Mouse (Mus musculus): ENCODE results near the gene Rab42. TPM values are rescaled to one million over a fixed set of nuclear protein-coding genes. Genes with fewer than 3 reads are reported as not detected.
"Not testable (repeated sequence)": the region's sequence is repeated elsewhere in the genome, so short reads cannot be mapped to it uniquely, and the experiment has no call there.

The Rab42 gene
- polyA plus RNA-seq, 1 experiment from 2014 or later, result 3.9 TPM

- ATAC-seq, result peak; percentile 40; the same call in 1 of the 2 replicates
These were observed 6.8 kb upstream of the Rab42 start for GRCm38 (mm10) chr4:132309849-132310472.

GRCm38 (mm10) chr4:132309140-132309848 lies 6.1 kb upstream of the Rab42 start:
- Histone ChIP-seq H3K27me3 (replicated peaks) (no peaks in the 10 kb centered on the region), H3K9me3 (no peaks in the 10 kb centered on the region), H3K4me2 (replicated peaks) (peak overlapping the region; percentile 79), H3K36me3 (peaks cover 21% of the 10 kb centered on the region), H3K27ac (peak overlapping the region; percentile 88), H3K4me1 (replicated peaks) (peaks cover 7% of the 10 kb centered on the region; the same call in 1 of the 2 replicates), H3K4me3 (replicated peaks) (peak overlapping the region; percentile 73), H3K9ac (peak overlapping the region; percentile 82)
- no peak for ATAC-seq
- under 1% methylated on average over 15 of the region's 15 CpGs for WGBS

More at GRCm38 (mm10) chr4:132309849-132310472, 6.8 kb upstream of the Rab42 start:
- H3K4me1 ChIP-seq (replicated peaks), result peaks cover 7% of the 10 kb centered on the region; the same call in 1 of the 2 replicates
- peak overlapping the region; percentile 82 for H3K9ac ChIP-seq
- peaks cover 22% of the 10 kb centered on the region for H3K36me3 ChIP-seq
- peak overlapping the region; percentile 79 for H3K4me2 ChIP-seq (replicated peaks)
- H3K9me3 ChIP-seq, result no peaks in the 10 kb centered on the region
- 29% methylated on average over 10 of the region's 10 CpGs for WGBS
- H3K27me3 ChIP-seq (replicated peaks), result no peaks in the 10 kb centered on the region
- peak overlapping the region; percentile 88 for H3K27ac ChIP-seq
- peak overlapping the region; percentile 73 for H3K4me3 ChIP-seq (replicated peaks)

GRCm38 (mm10) chr4:132308437-132309139 lies 5.4 kb upstream of the Rab42 start:
- H3K4me3 ChIP-seq (replicated peaks), result peak overlapping the region; percentile 73
- H3K9ac ChIP-seq, result peak overlapping the region; percentile 82
- no peaks in the 10 kb centered on the region for H3K9me3 ChIP-seq
- no peaks in the 10 kb centered on the region for H3K27me3 ChIP-seq (replicated peaks)
- peaks cover 7% of the 10 kb centered on the region; the same call in 1 of the 2 replicates for H3K4me1 ChIP-seq (replicated peaks)
- H3K27ac ChIP-seq, result peak overlapping the region; percentile 88
- under 1% methylated on average over 41 of the region's 41 CpGs for WGBS
- peak; percentile 89 for ATAC-seq
- peaks cover 14% of the 10 kb centered on the region for H3K36me3 ChIP-seq
- peak overlapping the region; percentile 79 for H3K4me2 ChIP-seq (replicated peaks)

GRCm38 (mm10) chr4:132306004-132306403 lies 2.8 kb upstream of the Rab42 start:
- no peak overlapping the region for H3K4me3 ChIP-seq (replicated peaks)
- peaks cover 13% of the 10 kb centered on the region; the same call in 1 of the 2 replicates for H3K4me1 ChIP-seq (replicated peaks)
- H3K27me3 ChIP-seq (replicated peaks), result no peaks in the 10 kb centered on the region
- ATAC-seq, result no peak
- H3K9me3 ChIP-seq, result no peaks in the 10 kb centered on the region
- no peak overlapping the region for H3K27ac ChIP-seq
- 0 out of 2 replicates have a peak, but pooled peaks cover 7% of the 10 kb centered on the region for H3K36me3 ChIP-seq
- WGBS, result 72% methylated on average over 6 of the region's 6 CpGs
- no peak overlapping the region for H3K9ac ChIP-seq
- H3K4me2 ChIP-seq (replicated peaks), result no peak overlapping the region

GRCm38 (mm10) chr4:132305276-132305675 lies 2.1 kb upstream of the Rab42 start:
- 0 out of 2 replicates have a peak, but pooled peaks cover 3% of the 10 kb centered on the region for H3K36me3 ChIP-seq
- peaks cover 13% of the 10 kb centered on the region; the same call in 1 of the 2 replicates for H3K4me1 ChIP-seq (replicated peaks)
- no peak overlapping the region for H3K4me2 ChIP-seq (replicated peaks)
- H3K4me3 ChIP-seq (replicated peaks), result no peak overlapping the region
- H3K9ac ChIP-seq, result no peak overlapping the region
- ATAC-seq, result no peak
- no peaks in the 10 kb centered on the region for H3K27me3 ChIP-seq (replicated peaks)
- WGBS, result 76% methylated on average over 8 of the region's 8 CpGs
- H3K27ac ChIP-seq, result no peak overlapping the region
- H3K9me3 ChIP-seq, result no peaks in the 10 kb centered on the region

- WGBS, result 40% methylated on average over 6 of the region's 6 CpGs
- H3K27me3 ChIP-seq (replicated peaks); H3K9me3 ChIP-seq; H3K36me3 ChIP-seq; H3K27ac ChIP-seq; ATAC-seq; H3K4me1 ChIP-seq (replicated peaks): not testable (repeated sequence)
- H3K9ac ChIP-seq, result peak overlapping the region; percentile 64; the same call in 1 of the 2 replicates
- H3K4me3 ChIP-seq (replicated peaks), result peak overlapping the region; percentile 49
- H3K4me2 ChIP-seq (replicated peaks), result peak overlapping the region; percentile 78
These were observed 299 bp upstream of the Rab42 start for GRCm38 (mm10) chr4:132303484-132303883.

GRCm38 (mm10) chr4:132301965-132302938 lies 933 bp downstream of the Rab42 start:
- H3K27ac ChIP-seq, result 0 out of 2 replicates have a peak overlapping the region, but pooled peaks have one; percentile 55
- ATAC-seq, result no peak
- 67% methylated on average over 16 of the region's 16 CpGs for WGBS

GRCm38 (mm10) chr4:132301486-132301885 lies 1.7 kb downstream of the Rab42 start:
- H3K27ac ChIP-seq, result no peak overlapping the region
- no peaks in the 10 kb centered on the region for H3K9me3 ChIP-seq
- H3K9ac ChIP-seq, result no peak overlapping the region
- peaks cover 6% of the 10 kb centered on the region; the same call in 1 of the 2 replicates for H3K4me1 ChIP-seq (replicated peaks)
- H3K27me3 ChIP-seq (replicated peaks), result no peaks in the 10 kb centered on the region
- 86% methylated on average over 6 of the region's 6 CpGs for WGBS
- H3K4me3 ChIP-seq (replicated peaks), result no peak overlapping the region
- ATAC-seq, result no peak
- H3K36me3 ChIP-seq, result no peaks in the 10 kb centered on the region
- no peak overlapping the region for H3K4me2 ChIP-seq (replicated peaks)

More at GRCm38 (mm10) chr4:132301965-132302938, 933 bp downstream of the Rab42 start:
- Histone ChIP-seq H3K9me3 (no peaks in the 10 kb centered on the region), H3K36me3 (no peaks in the 10 kb centered on the region), H3K4me3 (replicated peaks) (peak overlapping the region; percentile 49), H3K4me2 (replicated peaks) (peak overlapping the region; percentile 78), H3K27me3 (replicated peaks) (no peaks in the 10 kb centered on the region), H3K9ac (peak overlapping the region; percentile 64), H3K4me1 (replicated peaks) (peaks cover 6% of the 10 kb centered on the region; the same call in 1 of the 2 replicates)

GRCm38 (mm10) chr4:132299849-132300248 lies 3.3 kb downstream of the Rab42 start:
- ATAC-seq, result no peak
- WGBS, result 86% methylated on average over 1 of the region's 1 CpGs
- Histone ChIP-seq H3K4me2 (replicated peaks) (no peak overlapping the region), H3K4me1 (replicated peaks) (peaks cover 6% of the 10 kb centered on the region; the same call in 1 of the 2 replicates), H3K27me3 (replicated peaks) (no peaks in the 10 kb centered on the region), H3K36me3 (no peaks in the 10 kb centered on the region), H3K27ac (no peak overlapping the region), H3K4me3 (replicated peaks) (no peak overlapping the region), H3K9me3 (no peaks in the 10 kb centered on the region), H3K9ac (no peak overlapping the region)

GRCm38 (mm10) chr4:132295696-132296390 lies 7.3 kb downstream of the Rab42 start:
- H3K36me3 ChIP-seq, result peaks cover 13% of the 10 kb centered on the region; the same call in 1 of the 2 replicates
- no peak overlapping the region for H3K9ac ChIP-seq
- no peak overlapping the region for H3K4me3 ChIP-seq (replicated peaks)
- no peak for ATAC-seq
- no peaks in the 10 kb centered on the region for H3K27me3 ChIP-seq (replicated peaks)
- H3K4me2 ChIP-seq (replicated peaks), result no peak overlapping the region
- no peaks in the 10 kb centered on the region for H3K4me1 ChIP-seq (replicated peaks)
- no peaks in the 10 kb centered on the region; the same call in 1 of the 2 replicates for H3K9me3 ChIP-seq
- H3K27ac ChIP-seq, result no peak overlapping the region
- 46% methylated on average over 8 of the region's 8 CpGs for WGBS

Measured in intestine, embryonic 15.5 days (tissue).